Mouse (Mus musculus) large intestine, adult 2 months (tissue): ENCODE data around the gene Prdm2. TPM values are rescaled to one million over a fixed set of nuclear protein-coding genes. Genes with fewer than 3 reads are reported as not detected.

ENCODE experiments used
- DNase-seq: peaks from one replicate; pipeline ENCODE4 v3.0.0-alpha.2; 2012; ENCODE audit warnings: low read depth, low spot score
- WGBS: fragments of 180-500 bp; shearing (Covaris S2); methylation state at CpG from one replicate; pipeline ENCODE4 v1.1.7; 2018; 5-methylcytosine and 5-hydroxymethylcytosine counted together
- polyA plus RNA-seq: library from polyadenylated mRNA; depleted of rRNA; stranded (reverse); fragments of >200 nt; gene quantifications from 2 replicates; pipeline ENCODE4 v1.2.3, GENCODE M21; 2012

Prdm2 gene
- polyA plus RNA-seq, 1 experiment, result 5.9 TPM

- DNase-seq, result no peak
- 85% methylated on average over 4 of the region's 4 CpGs for WGBS
Observed at GRCm38 (mm10) chr4:143213571-143213970, 776 bp upstream of the Prdm2 start.

DNA sequence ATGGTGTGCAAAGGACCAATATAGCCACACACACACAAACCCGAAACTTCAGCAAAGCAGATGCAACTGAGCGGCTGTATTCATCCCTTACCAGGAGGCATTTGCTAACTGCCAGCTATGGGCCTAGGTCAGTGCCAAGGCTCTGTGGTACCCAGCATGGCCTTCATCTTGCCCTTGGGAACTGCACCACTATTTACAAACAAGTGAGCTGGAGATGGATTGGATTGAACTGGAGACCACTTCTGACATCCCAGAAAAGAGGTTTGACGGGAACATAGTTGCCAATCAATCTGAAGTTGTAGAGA is 332 bp upstream of the Prdm2 start:
- WGBS, result 99% methylated on average over 3 of the region's 3 CpGs
- no peak for DNase-seq

- 4% methylated on average over 43 of the region's 43 CpGs for WGBS
- DNase-seq, result no peak
Observed at GRCm38 (mm10) chr4:143211584-143212340, 1.0 kb downstream of the Prdm2 start.

DNA sequence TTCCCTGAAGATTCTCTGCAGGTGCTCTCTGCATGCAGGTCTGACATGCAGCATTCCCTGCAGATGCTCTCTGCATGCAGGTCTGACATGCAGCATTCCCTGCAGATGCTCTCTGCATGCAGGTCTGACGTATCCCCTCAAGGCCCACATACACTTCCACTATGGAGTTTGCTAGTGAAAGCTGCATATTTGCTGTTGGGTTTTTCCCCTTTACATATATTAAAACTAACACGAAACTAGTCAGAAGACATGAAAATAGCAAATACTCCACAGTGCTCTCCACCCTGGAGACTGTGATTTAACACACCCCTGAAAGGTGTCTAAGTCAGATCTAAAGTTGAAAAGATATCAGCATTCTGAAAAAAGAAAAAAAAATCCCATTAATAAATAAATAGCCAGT is 2.8 kb downstream of the Prdm2 start:
- no peak for DNase-seq
- 91% methylated on average over 2 of the region's 2 CpGs for whole genome bisulfite sequencing

GRCm38 (mm10) chr4:143202653-143203052 is 10.1 kb downstream of the Prdm2 start:
- DNase-seq, result no peak
- 67% methylated on average over 3 of the region's 3 CpGs for WGBS

DNA sequence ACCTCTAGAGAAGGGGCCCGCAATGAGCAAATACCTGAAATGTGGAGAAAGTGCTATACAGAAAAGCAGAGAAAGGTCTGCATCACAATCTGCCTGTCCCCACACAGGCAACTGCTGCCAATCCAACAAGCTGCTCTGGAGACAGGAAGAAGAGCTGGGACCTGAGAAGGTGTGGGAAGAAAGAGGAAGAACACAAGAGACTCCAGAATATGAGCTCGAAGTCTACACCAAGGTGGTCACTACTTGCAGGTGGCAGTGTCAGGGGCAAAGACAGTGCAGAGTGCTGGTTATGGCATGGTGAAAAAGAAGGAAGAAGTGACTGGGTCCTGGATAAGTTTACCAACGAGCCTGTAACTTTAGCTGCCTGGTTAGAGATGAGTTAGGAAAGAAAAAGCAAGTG is 14.4 kb downstream of the Prdm2 start:
- WGBS, result 57% methylated on average over 3 of the region's 3 CpGs
- DNase-seq, result no peak

- WGBS, result 57% methylated on average over 5 of the region's 5 CpGs
- no peak for DNase-seq
Observed at GRCm38 (mm10) chr4:143197845-143198356, 14.9 kb downstream of the Prdm2 start.

DNA sequence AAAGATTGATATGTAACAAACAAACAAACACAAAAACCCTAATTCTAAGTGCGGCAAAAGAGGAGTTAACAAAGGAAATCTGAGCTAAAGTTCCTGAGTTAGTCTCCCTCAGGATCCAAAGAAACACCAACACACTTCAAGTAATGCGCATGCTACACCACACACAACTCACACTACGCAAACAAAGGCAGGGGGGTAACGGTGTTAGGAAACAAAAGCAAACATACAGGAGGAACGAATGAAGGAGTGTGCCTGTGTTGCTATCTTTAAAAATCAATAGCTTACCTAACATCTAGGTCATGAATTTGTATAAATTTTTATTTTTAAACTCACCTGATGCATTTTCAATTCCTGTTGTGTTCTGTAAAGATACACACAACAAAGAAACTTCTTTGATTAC is 18.5 kb downstream of the Prdm2 start:
- DNase-seq, result no peak
- WGBS, result 81% methylated on average over 5 of the region's 5 CpGs

DNA sequence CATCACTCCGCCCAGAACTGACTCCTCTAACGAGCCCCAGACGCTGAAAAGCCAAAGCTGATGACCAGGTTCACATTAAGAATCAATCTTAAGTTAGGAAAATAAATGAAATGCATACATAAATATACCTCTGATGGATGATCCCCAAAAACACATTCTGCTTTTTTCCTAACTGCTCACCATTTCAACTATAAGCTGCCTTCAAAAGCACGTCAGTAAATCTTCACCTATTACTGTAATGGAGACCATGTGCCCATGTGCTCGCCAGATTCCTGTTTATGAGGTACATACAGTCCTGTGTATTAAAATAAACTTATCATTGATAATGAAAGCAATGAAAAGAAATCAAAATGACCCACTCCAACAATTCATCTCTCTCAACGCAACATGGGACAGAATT is 19.6 kb downstream of the Prdm2 start:
- DNase-seq, result no peak
- WGBS, result 86% methylated on average over 6 of the region's 6 CpGs

- DNase-seq, result no peak
- 51% methylated on average over 3 of the region's 3 CpGs for WGBS
Observed at GRCm38 (mm10) chr4:143191783-143192182, 21.0 kb downstream of the Prdm2 start.

GRCm38 (mm10) chr4:143190657-143191056 is 22.1 kb downstream of the Prdm2 start:
- no peak for DNase-seq
- WGBS, result 10% methylated on average over 4 of the region's 4 CpGs

- WGBS, result 76% methylated on average over 5 of the region's 5 CpGs
- DNase-seq, result no peak
Observed at GRCm38 (mm10) chr4:143188571-143189191, 24.1 kb downstream of the Prdm2 start.

- no peak for DNase-seq
Observed at GRCm38 (mm10) chr4:143186066-143186465, 26.7 kb downstream of the Prdm2 start.

- WGBS, result 83% methylated on average over 9 of the region's 9 CpGs
- DNase-seq, result no peak
Observed at GRCm38 (mm10) chr4:143185496-143185895, 27.3 kb downstream of the Prdm2 start.

GRCm38 (mm10) chr4:143183141-143183540 is 29.7 kb downstream of the Prdm2 start:
- 89% methylated on average over 6 of the region's 6 CpGs for WGBS
- DNase-seq, result no peak

- DNase-seq, result no peak
- WGBS, result 91% methylated on average over 5 of the region's 5 CpGs
Observed at GRCm38 (mm10) chr4:143180731-143181130, 32.1 kb downstream of the Prdm2 start.

- WGBS, result 55% methylated on average over 4 of the region's 4 CpGs
Observed at GRCm38 (mm10) chr4:143171600-143172290, 41.0 kb downstream of the Prdm2 start.

GRCm38 (mm10) chr4:143170290-143170689 is 42.5 kb downstream of the Prdm2 start:
- WGBS, result 93% methylated on average over 2 of the region's 2 CpGs
- DNase-seq, result no peak

More at GRCm38 (mm10) chr4:143171600-143172290, 41.0 kb downstream of the Prdm2 start:
- DNase-seq, result no peak

DNA sequence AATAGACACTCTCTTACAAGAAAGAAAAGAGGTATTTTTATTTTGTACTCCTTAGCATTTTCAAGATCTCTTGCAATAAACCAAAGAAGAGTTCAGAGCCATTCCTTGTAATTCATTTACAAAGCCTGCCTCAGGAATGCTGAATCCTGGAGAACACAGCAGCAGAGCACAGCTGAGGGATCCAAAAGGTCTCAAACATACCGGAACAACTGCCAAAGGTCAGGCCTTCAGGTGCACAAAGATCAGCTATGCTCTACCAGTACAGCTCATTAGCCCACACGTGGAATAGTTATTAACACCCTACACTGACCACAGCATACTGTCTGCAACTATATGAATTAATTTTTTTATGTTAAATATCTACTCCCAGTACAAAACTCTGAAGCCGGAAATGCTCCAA is 44.7 kb downstream of the Prdm2 start:
- 85% methylated on average over 3 of the region's 3 CpGs for WGBS
- no peak for DNase-seq

- WGBS, result under 1% methylated on average over 102 of the region's 102 CpGs
Observed at GRCm38 (mm10) chr4:143161619-143162479, 50.9 kb downstream of the Prdm2 start.

More at GRCm38 (mm10) chr4:143161619-143162479, 50.9 kb downstream of the Prdm2 start:
- DNase-seq, result peak; percentile 95
